Mouse (Mus musculus): ENCODE data around the gene Gnai1. TPM values are rescaled to one million over a fixed set of nuclear protein-coding genes. Genes with fewer than 3 reads are reported as not detected.
A peak's percentile ranks its signal among the peaks of the same experiment; 100 is the strongest.
"Not testable (repeated sequence)": the region's sequence is repeated elsewhere in the genome, so short reads cannot be mapped to it uniquely, and the experiment has no call there.

Gene Gnai1
- total RNA-seq (2021): 21.1 and 23.2 TPM in 2 replicates
- long read RNA-seq, experiment 1, transcript Gnai1-201 (8 exons, 3,135 nt): major isoform, 33 of 38 reads
- long read RNA-seq, experiment 1, partial matches to known transcripts: 2 of 38 reads
- long read RNA-seq, experiment 1, other reads (novel, unspliced or antisense): 3 of 38 reads
- long read RNA-seq, experiment 2, transcript Gnai1-201 (8 exons, 3,135 nt): major isoform, 18 of 20 reads
- long read RNA-seq, experiment 2, partial matches to known transcripts: 1 of 20 reads
- long read RNA-seq, experiment 2, other reads (novel, unspliced or antisense): 1 of 20 reads

DNA sequence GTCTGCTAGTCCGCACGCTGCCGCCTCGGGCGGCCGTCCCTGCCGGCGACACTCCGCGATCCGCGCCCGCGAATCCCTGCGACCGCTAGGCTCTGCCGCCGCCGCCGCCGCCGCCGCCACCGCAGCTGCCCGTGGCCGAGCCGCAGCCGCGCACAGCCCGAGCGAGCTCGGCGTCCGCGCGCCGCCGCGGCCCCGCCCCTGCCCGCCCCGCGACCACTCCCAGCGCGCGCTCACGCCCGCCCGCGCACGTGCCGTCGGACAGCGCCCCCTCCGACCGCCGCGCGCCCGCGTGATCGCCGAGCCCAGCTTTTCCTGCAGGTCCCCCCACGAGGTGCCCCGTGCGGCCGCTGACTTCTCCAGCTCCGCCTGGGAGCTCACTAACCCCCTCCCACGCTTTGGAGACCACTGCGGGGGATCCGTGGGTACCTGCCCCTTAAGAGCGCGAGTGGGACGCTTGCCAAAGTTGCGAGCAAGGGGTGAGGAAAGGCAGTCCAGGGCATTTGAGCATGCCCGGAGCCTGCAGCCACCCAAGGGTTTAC is at the start of gene Gnai1:
Gnai1 (minus strand) TSS at position 75 of the 539 bp plus-strand sequence.
- peak; percentile 88 for DNase-seq

DNA sequence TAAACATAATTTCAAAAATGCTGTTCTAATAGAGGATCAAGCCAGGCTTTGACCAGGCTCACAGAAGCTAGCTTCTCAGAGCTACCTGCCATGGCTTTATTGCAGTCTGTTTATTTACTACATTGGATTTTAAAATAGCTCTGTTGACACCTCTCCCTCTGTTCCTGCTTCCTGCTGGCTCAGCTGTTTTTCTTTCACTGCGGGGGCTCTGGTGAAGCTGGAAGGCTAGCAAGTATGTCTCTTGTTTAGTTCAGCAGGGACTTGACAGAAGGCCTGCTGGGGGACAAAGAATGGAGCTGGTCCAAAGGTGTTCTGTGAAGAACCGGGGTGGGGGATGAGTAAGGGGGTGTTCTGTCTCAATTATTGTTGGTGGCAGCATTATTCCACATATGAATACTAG is 7.7 kb upstream of the Gnai1 start:
- no peak for DNase-seq

DNA sequence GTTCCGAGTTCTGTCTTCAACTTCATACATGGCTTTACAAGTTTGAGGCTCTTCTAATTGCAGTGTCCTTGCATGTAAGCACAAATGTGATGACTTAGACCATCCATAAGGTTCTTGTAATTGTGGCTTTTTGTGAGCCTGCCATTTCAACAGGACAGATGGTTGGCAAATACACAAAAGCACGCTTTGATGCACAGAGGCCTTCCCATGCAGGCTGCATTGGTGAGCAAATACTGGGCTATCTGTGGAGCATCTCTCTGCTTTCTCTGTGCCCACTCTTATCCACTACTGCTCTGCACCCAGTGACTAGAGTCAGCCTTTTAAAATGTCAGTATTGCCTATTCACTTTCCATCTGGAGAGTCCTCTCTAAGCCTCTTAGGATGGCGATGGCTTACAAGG is 5.3 kb upstream of the Gnai1 start:
- DNase-seq: no peak

DNA sequence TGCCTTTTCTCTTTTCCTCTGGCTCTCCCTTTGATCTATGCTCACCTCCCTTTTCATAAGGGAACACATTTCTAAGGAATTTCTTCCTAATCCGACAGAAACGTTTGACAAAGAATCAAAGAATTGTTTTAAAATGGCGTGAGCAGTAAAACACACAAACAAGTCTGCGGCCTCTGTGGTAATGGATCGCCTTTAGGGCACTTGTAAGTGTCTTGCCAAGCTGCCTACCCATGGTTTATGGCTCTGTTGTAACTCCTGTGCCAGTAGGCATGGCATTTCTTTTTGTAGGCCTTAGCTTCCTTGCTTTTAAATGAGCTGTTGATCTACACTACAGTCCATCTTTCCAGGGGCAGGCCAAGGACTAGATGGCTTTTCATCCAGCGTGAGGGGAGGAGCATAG is 801 bp upstream of the Gnai1 start:
- DNase-seq: no peak

DNA sequence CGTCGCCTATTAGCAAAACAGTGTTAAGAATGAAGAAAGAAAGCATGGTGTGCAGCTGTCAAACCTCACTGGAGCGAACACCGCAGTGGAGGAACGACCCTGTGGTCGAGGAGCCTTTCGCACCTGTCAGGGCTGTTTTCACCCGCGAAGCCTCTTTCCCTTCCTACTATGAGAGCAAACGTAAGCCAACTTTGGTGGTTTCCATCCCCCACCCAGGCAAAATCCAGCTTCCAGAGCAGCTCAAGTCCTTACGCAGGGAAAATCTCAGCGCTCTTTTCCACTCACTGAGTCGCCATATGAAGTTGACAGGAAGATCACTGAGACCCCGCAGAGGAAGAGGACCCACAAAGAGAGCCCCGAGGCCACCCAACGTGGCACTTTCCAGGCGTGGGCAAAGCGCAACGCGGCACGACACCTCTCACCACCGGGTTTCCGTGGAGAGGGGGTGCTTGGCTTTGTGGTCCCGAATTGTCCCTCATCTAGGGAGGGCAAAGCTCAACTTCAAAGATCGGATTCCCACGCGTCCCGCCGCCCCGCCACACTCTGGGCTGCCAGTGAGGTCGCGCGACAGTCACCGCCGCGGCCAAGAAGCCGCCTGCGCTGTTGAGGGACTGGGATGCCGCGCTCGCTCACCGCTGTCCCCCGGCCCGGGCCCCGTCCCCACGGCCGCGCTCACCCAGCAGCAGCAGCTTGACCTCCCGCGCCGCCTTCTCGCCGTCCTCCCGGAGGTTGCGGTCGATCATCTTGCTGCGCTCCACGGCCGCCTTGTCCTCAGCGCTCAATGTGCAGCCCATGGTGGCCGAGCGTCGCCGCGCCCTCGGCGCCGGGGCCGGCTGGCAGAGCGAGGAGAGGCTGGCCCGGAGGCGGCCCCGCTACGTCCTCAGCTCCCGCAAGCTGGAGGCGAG is 527 bp downstream of the Gnai1 start:
- DNase-seq: peak; percentile 57

DNA sequence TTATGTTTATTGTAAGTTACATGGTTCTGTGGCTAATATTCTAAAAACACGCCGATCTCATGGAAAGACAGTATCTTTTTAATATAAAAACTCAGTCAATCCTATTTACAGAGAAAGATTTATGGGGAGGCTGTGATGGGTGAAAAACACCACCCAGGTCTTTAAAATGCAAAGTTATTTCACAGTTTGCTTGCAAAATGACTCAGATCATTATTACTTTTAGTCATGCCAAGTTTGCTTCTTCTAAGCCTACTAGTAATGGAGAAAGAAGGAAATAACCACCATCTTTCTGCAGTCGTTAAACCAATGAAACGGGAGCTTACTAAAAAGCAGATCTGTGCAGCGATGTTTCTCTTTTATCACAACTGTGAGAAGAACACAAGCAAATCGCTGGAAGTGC is 1.4 kb downstream of the Gnai1 start:
- no peak for DNase-seq

DNA sequence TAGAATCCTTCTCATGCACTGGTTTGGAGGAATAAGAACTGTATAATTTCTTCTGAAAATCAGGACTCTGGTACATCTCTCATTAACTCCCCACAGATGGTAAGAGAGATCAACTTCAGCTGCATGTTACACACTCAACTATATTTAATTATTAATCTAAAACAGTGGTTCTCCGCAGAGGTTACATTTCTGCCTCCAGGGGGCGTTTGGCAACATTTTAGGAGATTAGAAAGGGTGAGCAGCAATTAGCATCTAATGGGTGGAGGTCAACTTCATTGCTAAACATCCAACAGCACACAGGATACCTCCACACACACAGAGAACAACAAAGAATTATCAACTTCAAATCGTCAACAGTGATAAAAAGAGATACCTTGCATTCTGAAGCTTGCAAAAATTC is 2.0 kb downstream of the Gnai1 start:
- peak; percentile 58 for DNase-seq

DNA sequence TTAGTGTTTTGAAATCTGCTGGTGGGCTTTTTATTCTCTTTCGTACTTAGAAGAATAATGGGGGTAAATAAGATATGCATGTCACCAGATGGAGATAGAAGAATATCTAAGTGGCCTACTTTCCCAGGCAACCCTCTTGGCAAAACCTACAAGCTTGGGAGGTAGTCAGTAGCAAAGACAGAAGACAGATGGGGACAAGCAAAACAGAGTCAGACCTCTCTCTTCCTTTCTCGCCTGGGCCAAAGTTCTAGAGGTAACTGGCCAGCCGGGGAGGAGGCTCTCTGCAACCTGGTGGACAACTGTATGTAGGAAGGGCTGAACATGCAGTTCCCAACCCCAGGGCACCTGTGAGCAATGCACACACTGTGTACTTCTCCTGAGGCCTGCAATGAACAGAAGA is 12.9 kb downstream of the Gnai1 start:
- no peak for DNase-seq

DNA sequence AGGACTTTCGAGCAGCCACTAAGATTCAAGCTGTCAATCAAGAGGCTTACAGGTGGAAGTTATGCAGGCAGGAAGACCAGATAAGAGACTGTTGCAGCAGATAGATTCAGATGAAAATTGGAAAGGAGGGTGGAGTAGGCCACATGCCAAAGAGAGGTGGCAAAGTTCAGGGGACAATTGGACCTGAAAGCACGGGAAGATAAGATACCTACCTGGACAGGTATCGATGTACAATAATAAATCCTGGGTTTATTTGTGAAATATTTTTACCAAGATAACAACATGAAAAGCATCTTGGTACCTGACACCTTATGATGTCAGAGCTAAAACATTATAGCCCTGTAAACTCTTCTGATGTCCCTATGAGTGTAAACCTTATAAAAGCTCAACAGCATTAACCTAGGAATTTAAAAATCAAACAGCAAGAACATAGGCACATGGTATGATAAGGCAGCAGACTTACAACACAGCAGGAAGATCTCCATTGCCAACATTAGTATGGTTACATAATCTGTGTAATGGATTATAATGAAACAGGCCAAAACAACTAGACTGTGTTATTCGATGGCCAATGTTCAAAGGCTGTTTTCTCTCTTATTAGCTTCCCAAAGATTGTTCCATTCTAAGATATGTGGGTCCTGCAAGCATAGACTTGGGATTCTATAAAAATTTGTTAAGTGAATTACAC is 16.6 kb downstream of the Gnai1 start:
- no peak for DNase-seq

DNA sequence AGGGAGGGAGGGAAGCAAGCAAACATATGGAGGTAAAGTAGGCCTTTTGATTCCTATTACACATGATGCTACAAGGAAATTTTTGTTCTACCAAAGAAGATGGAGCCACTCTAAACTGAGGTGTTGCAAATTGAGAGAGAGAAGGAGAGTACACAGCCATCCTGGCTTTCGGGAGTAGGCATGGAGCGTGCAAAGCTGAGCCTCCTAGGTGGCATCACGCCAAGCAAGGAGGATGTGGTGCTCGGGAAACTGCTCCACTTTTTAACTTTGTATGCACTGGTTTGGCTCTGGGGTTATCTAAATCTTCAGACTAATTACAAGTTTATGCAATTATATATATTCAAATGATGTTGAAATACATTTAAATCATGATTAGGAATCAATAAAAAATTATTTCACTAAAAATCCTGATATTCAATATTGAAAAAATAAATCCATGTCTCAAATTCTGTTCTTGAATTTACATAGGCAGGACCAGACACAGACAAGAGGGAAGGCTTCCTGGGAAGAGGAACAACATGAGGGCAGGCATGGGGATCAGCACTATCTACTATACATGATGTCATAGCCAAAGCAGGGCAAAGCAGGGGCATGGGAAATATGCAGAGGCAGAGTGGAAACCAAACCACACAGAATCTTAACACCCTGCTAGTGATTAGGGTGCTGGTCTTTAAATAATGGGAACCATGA is 17.2 kb downstream of the Gnai1 start:
- no peak for DNase-seq

DNA sequence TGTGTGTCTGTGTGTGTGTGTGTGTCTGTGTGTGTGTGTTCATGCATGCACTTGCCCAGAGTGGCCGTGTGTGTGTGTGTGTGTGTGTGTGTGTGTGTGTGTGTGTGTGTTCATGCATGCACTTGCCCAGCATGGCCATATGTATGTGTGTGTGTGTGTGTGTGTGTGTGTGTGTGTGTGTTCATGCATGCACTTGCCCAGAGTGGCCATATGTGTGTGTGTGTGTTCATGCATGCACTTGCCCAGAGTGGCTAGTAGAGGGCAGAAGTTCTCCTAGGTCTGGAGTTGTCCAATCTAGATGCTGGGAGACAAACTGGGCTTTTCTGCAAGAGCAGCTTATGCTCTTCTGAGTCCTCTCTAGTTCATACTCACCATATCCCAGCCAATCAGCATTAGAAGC is 18.3 kb downstream of the Gnai1 start:
- not testable (repeated sequence) for DNase-seq

DNA sequence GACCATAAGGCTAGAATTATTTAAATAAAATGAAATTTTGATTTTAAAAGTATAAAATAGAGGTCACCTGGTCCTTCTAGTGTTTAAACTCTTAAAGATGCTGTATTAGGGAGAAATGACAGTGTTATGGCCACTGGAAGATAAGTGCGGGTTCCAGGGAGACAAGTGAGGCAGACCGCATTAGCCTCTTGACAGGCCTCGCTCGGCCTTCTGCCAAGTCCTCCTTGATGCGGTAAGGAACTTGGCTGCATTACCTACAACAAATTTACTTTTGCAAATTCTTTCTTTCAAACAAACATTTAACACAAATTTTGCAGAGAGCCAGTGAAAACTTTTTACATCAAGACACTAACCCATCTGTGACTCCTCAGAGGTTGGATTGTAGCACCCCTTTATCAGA is 27.9 kb downstream of the Gnai1 start:
- no peak for DNase-seq

DNA sequence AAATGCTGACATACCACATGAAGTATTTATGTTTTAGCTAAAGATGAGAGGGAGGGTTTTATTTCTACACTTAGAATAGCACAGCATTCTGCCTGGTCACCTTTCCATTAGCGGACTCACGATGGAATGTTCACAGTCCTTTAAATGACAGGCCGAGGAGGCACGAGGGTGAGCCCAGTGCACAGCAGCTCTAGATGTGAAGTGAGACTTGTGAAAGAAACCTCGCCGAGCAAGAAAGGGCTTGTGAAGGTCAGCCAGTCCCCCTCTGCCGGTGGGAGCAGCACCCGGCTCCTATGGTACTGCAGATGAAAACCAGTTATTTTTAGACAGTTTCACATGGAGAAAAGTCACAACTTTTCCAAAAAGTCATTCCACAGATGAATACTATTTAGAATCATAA is 29.4 kb downstream of the Gnai1 start:
- DNase-seq: no peak

DNA sequence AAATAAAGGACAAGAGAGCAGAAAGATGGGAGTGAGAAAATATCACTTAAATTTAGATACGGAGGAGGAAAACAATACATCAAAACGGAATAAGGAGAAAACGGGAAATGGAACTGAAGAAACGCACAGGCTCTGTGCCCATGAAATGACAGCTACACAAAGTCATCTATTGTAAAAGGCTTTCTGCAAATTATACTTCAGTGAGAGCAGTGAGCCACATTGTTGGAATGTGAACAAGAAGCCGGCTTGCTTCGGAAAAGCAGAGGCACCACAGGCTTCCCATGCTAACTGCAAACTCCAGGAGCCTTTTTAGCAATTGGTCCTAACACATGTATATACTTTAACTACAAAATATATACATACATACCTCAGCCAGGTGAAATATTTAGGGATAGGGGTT is 34.0 kb downstream of the Gnai1 start:
- DNase-seq: no peak

DNA sequence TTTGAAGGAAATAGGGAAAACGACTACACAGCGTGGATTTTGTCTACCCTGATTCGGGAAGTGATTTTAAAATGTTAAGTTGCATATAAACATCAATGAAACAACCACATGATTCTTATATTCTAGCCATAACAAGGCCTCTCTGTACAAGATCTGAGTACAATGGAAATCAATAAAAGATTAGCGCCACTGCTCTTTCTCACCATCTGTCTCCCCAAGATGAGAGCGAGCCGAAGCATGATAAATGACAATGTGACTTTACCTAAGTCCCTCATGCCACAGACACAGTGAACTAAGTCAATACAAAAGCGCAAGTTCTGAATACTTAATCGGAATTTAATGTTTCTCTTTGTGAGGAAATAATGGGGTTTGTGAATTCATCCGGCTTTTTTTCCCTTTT is 36.6 kb downstream of the Gnai1 start:
- DNase-seq: no peak

DNA sequence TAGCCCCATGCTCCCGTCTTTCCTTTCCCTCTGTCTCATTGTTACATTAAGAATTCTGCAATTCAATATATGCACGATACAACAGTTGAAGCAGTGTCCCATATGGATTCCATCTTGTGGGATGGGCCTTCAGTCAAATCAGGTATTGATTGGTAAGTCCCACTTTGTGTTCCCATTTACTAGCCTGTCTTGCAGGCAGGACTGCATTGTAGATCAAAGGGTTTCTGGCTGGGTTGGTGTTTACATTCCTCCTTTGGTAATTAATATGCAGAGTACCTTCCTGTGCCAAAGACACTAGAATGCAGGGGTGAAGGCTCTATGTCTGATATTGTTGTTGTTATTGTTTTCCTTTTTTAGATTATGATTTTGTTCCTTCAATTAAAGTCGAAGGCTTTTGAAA is 38.5 kb downstream of the Gnai1 start:
- no peak for DNase-seq

DNA sequence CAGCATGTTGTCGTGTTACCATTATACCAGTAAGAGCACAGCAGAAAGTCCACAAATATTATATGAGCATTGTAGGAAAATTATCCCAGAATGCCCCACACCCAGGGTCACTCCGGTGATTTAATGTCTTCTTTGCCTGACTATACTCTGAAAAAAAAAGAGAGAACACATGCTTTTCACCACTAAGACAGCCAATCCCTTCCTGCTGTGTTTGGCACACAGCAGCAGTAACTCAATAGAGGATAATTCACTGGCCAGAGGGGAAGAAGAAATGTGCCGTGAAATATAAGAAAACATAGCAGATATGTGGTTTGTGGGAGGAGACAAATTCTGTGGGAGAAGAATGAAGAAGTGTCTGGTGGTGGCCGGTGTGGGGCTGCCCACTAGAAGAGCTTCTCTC is 41.3 kb downstream of the Gnai1 start:
- DNase-seq: no peak

DNA sequence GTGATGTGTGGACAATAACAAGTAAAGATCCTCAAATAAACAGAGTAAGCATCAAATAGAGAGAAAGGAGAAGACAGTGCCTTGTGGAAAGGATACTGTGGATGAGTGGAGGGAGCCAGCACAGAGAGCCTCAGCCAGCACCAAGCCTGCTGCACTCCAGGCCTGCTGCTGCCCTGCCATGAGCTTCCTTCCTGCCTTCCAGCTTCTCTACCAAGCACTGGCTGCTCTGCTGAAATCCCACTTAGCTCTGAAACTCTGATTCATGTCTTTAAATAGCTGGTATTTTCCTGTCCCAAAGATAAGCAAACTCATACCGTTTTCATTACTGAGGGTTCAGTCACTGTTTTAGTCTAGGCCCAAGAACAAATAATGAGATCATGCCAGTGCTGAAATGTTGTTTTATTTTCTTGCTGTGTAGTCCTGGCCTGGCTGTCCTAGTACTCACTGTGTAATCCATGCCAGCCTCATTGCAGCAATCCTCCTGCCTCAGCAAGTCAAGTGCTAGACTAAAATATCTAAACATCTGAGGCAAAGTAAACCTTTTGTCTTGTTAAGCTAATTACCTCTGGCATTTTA is 52.8 kb downstream of the Gnai1 start:
- DNase-seq: no peak

DNA sequence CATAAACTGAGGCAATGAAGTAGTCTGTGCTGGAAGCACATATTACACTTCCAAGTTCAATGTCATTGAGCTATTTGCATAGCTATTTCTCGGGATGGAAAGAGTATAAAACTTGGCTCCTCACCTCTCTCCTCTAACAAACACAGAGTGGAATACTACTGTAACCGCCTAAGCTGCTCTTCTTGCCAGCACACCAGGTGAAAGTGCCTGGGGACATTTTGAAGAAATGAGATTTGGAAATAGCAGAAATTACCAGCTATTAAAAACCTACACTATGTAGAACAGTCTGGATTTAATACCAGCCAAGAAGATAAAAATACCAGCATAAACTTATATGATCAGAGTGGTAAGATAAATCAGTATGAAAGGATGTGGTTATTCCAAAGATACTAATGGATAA is 63.6 kb downstream of the Gnai1 start:
- no peak for DNase-seq

DNA sequence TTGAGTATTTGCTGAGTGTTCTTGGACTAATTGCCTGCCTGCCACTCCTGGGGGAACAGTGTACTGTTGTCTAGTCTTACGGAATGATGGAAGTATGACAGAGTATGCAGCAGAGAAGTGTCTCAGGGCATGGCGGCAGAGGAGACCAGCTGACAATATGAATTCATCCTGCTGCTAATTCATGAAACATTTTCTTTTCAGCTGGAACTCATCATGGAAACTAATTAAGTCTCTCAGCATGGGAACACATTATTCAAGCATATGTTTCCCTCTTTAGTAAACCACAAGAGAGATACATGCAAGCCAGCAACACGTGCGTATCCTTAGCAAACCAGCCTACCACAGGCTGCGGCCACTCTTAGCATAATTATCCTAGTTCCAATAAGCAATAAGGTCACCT is 67.4 kb downstream of the Gnai1 start:
- DNase-seq: no peak

DNA sequence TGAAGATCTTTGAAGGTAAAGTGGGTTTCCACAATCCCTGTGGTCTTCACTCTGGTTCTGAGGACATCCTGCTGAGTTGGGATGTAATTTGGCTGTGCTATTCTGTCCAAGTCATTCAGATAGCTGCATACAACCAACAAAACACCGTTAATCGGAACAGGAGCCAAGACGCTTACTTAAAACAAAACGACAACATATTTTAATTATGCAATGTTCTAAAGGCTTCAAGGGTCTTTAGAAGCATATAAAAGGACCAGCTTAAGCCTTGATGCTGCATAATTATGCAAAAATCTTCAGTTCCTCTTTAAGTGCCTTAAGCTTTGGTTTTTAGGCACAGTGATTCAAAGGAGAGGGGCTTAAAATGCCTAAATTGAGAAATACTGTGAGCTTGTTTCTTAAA is 70.6 kb downstream of the Gnai1 start:
- DNase-seq: no peak

DNA sequence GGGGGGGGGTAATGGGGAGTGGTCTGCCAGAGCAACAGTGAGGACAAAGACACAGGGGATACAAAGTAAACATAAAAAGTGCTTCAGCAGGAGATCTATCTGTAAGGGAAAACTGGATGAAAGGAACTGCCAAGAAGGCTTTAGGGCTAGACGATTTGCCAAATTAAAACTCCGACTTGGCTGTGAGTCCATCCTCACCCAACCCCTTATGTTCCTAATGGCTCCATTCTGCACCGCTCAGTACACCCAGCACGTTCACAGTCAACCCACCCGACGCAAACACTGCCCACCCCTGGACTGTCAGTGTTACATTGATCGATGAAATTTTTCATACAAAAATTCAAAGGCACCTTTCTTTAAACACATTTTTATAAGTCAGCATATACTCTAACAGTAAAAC is 71.5 kb downstream of the Gnai1 start:
- DNase-seq: no peak

All from adrenal gland, postnatal 14 days (tissue).